Mouse (Mus musculus): Measurements from ENCODE around the gene Tmbim4. TPM values are rescaled to one million over a fixed set of nuclear protein-coding genes. Genes with fewer than 3 reads are reported as not detected.
A peak's percentile ranks its signal among the peaks of the same experiment; 100 is the strongest.
"Not testable (repeated sequence)": the region's sequence is repeated elsewhere in the genome, so short reads cannot be mapped to it uniquely, and the experiment has no call there.

The Tmbim4 gene
- polyA plus RNA-seq, 1 experiment from 2014 or later, result 127 TPM

DNA sequence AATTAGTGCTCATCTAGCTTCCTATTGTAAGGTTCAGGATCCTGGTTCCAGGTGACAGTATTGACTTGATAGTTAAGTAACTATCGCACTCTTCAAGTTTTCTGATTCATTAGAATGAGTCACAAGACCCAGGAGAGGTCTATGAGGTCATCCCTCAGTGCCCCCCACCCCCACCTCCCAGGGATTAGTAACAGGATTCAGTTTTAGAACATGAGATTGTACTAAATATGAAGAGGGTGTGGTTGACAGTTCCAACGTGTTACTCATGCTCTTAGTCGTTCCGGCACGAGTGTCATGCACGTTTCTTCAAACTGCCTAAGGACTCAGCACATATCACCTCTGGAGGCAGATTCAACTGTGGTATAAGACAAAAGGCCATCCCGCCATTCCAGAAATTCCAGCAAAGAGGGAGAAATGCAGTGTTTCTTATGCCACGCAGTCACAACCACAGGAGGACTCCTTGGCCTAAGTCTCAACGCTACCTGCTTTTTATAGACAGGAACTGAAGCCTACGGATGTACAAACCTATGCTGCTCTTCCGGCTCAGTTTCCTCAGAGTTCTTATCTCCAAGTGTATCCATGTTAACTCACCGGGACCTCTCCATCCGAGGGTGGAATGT lies 3.3 kb downstream of the Tmbim4 start:
- H3K4me2 ChIP-seq (replicated peaks; ENCODE audit: low read depth, low read length), result no peak overlapping the region
- H3K4me1 ChIP-seq (ENCODE audit: control insufficient read depth, insufficient read depth, low read length), result peaks cover 13% of the 10 kb centered on the region; the same call in 1 of the 2 replicates
- no peak overlapping the region for H3K27ac ChIP-seq (ENCODE audit: low read depth, low read length)
- no peaks in the 10 kb centered on the region for H3K36me3 ChIP-seq (ENCODE audit: control insufficient read depth, insufficient read depth, low read length)
- 86% methylated on average over 13 of the region's 13 CpGs for WGBS
- peaks cover 5% of the 10 kb centered on the region; the same call in 1 of the 2 replicates for H3K27me3 ChIP-seq (ENCODE audit: control insufficient read depth, insufficient read depth, low read length)
- H3K9ac ChIP-seq (ENCODE audit: low read depth, low read length), result no peak overlapping the region
- H3K4me3 ChIP-seq (ENCODE audit: low read length), result no peak overlapping the region
- no peak for ATAC-seq (ENCODE audit: low FRiP score, low TSS enrichment)
- no peaks in the 10 kb centered on the region for H3K9me3 ChIP-seq (ENCODE audit: control insufficient read depth, low read length)

DNA sequence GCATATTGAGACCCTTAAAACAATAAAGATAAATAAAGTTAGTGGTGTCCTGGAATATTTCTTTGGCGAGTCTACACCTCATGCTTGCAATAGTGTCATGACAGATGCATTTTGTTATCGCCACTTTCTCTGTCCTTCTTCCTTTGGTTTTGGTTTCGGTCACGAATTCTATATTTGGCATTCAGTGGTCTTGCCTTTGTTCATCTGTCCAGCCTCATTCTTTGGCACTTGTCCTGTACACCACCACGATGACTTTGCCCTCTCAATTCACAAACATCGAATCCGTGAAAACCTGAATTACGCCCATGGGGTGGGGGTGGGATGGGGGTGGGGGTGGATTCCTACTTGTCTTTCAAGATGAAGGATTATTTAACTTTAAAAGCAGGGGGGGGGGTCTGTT lies 6.6 kb downstream of the Tmbim4 start:
- H3K9ac ChIP-seq (ENCODE audit: low read depth, low read length), result no peak overlapping the region
- peaks cover 5% of the 10 kb centered on the region; the same call in 1 of the 2 replicates for H3K9me3 ChIP-seq (ENCODE audit: control insufficient read depth, low read length)
- H3K4me2 ChIP-seq (replicated peaks; ENCODE audit: low read depth, low read length), result no peak overlapping the region
- no peak overlapping the region for H3K27ac ChIP-seq (ENCODE audit: low read depth, low read length)
- H3K4me3 ChIP-seq (ENCODE audit: low read length), result no peak overlapping the region
- no peaks in the 10 kb centered on the region for H3K36me3 ChIP-seq (ENCODE audit: control insufficient read depth, insufficient read depth, low read length)
- WGBS, result 88% methylated on average over 8 of the region's 8 CpGs
- H3K27me3 ChIP-seq (ENCODE audit: control insufficient read depth, insufficient read depth, low read length), result no peaks in the 10 kb centered on the region
- peaks cover 9% of the 10 kb centered on the region; the same call in 1 of the 2 replicates for H3K4me1 ChIP-seq (ENCODE audit: control insufficient read depth, insufficient read depth, low read length)
- no peak for ATAC-seq (ENCODE audit: low FRiP score, low TSS enrichment)

DNA sequence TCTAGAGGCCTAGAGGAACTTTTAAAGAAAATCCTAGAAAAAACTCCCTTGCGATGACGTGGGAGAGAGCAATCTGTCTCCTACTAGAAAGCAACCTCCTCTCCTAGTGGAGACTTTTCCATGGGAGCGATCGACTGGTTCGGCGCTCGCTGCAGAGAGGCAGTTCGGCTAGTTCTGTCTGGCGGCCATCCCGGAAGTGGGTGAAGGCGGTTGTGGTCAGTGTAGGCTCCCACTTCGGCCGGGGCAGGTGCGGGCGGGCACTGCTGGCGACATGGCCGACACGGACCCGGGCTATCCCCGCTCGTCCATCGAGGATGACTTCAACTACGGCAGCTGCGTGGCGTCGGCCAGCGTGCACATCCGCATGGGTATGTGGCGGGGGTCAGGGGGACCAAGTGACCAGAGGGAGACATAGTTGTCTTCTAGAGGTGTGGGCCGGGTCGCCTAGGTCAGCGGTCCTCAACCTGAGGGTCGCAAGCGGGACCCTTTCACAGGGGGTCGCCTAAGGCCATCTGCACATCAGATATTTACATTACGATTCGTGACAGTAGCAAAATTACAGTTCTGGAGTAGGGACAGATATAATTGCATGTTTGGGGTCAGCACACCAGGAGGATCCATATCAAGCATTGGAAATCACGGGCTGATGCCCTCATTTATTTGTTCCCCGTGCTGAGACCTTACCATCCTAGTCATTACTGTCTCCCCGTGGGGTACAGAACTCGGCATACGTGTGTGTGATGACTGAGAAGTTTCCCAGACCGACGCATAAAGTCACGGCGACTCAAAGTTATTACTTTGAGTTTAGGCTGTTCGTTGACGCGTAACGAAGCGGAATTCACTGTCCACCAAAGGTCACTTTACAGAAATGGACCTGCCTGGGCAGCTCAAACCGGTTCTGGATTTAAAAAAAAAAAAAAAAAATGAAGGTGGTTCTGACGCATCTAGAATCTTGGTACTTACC lies 7.5 kb downstream of the Tmbim4 start:
- Histone ChIP-seq H3K27me3 (ENCODE audit: control insufficient read depth, insufficient read depth, low read length) (no peaks in the 10 kb centered on the region), H3K27ac (ENCODE audit: low read depth, low read length) (no peak overlapping the region)

DNA sequence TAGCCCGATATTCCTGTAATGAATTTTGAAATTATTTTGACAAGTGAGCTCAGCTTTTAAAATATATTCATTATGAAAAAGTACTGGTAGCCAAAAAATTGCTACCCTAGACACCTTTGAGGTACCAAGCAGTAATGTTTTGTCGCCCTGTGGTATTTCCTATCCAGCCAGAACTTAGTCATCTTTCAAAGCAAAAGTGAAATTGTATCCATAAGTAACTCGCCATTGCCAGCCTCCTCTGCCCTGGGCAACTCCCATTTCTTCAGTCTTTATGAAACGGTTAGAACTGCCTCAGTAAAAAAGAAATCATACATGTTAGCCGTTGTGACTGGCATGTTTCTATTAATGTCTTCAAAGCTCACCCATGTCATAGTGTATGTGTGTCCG lies 8.1 kb downstream of the Tmbim4 start:
- H3K9me3 ChIP-seq (ENCODE audit: control insufficient read depth, low read length), result peaks cover 5% of the 10 kb centered on the region; the same call in 1 of the 2 replicates
- H3K4me3 ChIP-seq (ENCODE audit: low read length), result peak overlapping the region; percentile 93
- H3K36me3 ChIP-seq (ENCODE audit: control insufficient read depth, insufficient read depth, low read length), result no peaks in the 10 kb centered on the region
- H3K27ac ChIP-seq (ENCODE audit: low read depth, low read length), result no peak overlapping the region
- no peak overlapping the region for H3K9ac ChIP-seq (ENCODE audit: low read depth, low read length)
- H3K27me3 ChIP-seq (ENCODE audit: control insufficient read depth, insufficient read depth, low read length), result no peaks in the 10 kb centered on the region
- ATAC-seq (ENCODE audit: low FRiP score, low TSS enrichment), result no peak
- 57% methylated on average over 6 of the region's 6 CpGs for WGBS
- H3K4me2 ChIP-seq (replicated peaks; ENCODE audit: low read depth, low read length), result peak overlapping the region; percentile 63
- peaks cover 9% of the 10 kb centered on the region; the same call in 1 of the 2 replicates for H3K4me1 ChIP-seq (ENCODE audit: control insufficient read depth, insufficient read depth, low read length)

More for the DNA sequence above, 7.5 kb downstream of the Tmbim4 start:
- H3K4me1 ChIP-seq (ENCODE audit: control insufficient read depth, insufficient read depth, low read length), result peaks cover 9% of the 10 kb centered on the region; the same call in 1 of the 2 replicates
- peak overlapping the region; percentile 93 for H3K4me3 ChIP-seq (ENCODE audit: low read length)
- H3K9ac ChIP-seq (ENCODE audit: low read depth, low read length), result peak overlapping the region; percentile 74
- H3K9me3 ChIP-seq (ENCODE audit: control insufficient read depth, low read length), result peaks cover 5% of the 10 kb centered on the region; the same call in 1 of the 2 replicates
- WGBS, result 2% methylated on average over 53 of the region's 53 CpGs
- peak overlapping the region; percentile 63 for H3K4me2 ChIP-seq (replicated peaks; ENCODE audit: low read depth, low read length)
- peak; percentile 94 for ATAC-seq (ENCODE audit: low FRiP score, low TSS enrichment)
- H3K36me3 ChIP-seq (ENCODE audit: control insufficient read depth, insufficient read depth, low read length), result no peaks in the 10 kb centered on the region

DNA sequence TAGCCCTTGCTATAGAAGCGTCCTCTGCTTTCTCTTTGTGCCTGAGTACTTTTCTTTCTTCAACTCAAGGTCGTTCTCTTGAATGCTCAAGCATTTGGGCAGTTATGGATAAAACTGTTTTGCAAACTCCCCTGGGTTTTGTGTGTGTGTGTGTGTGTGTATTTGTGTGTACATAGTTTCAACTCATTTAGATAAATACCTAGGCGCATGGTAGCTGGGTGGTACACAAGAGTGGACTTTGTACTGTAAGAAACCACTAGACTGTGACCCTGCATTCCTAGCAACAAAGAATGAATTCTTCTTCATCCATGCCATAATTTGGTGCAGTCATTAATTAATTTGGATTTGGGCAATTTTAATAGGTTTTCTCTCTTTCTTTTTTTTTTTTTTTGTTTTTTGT lies 8.7 kb downstream of the Tmbim4 start:
- WGBS, result 89% methylated on average over 3 of the region's 3 CpGs
- H3K4me3 ChIP-seq (ENCODE audit: low read length), result peak overlapping the region; percentile 93; the same call in 1 of the 2 replicates
- peaks cover 9% of the 10 kb centered on the region; the same call in 1 of the 2 replicates for H3K4me1 ChIP-seq (ENCODE audit: control insufficient read depth, insufficient read depth, low read length)
- no peaks in the 10 kb centered on the region for H3K27me3 ChIP-seq (ENCODE audit: control insufficient read depth, insufficient read depth, low read length)
- no peak overlapping the region for H3K9ac ChIP-seq (ENCODE audit: low read depth, low read length)
- H3K27ac ChIP-seq (ENCODE audit: low read depth, low read length), result no peak overlapping the region
- peaks cover 5% of the 10 kb centered on the region; the same call in 1 of the 2 replicates for H3K9me3 ChIP-seq (ENCODE audit: control insufficient read depth, low read length)
- H3K36me3 ChIP-seq (ENCODE audit: control insufficient read depth, insufficient read depth, low read length), result no peaks in the 10 kb centered on the region
- no peak for ATAC-seq (ENCODE audit: low FRiP score, low TSS enrichment)
- peak overlapping the region; percentile 63; the same call in 1 of the 2 replicates for H3K4me2 ChIP-seq (replicated peaks; ENCODE audit: low read depth, low read length)

DNA sequence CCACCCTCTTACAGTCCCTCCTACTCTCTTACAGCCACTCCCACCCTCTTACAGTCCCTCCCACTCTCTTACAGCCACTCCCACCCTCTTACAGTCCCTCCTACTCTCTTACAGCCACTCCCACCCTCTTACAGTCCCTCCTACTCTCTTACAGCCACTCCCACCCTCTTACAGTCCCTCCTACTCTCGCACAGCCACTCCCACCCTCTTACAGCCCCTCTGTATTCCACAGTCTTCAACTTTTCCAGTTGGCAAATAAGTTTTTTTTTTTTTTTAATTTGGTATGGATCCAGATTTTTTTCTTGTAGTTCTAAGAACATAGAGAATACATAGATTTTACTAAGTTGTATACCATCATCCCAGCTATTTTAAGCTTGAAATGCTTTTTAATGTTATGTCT lies 15.7 kb downstream of the Tmbim4 start:
- not testable (repeated sequence) for H3K4me3 ChIP-seq (ENCODE audit: low read length); H3K9ac ChIP-seq (ENCODE audit: low read depth, low read length); H3K4me2 ChIP-seq (replicated peaks; ENCODE audit: low read depth, low read length); H3K4me1 ChIP-seq (ENCODE audit: control insufficient read depth, insufficient read depth, low read length); H3K9me3 ChIP-seq (ENCODE audit: control insufficient read depth, low read length); ATAC-seq (ENCODE audit: low FRiP score, low TSS enrichment); H3K27ac ChIP-seq (ENCODE audit: low read depth, low read length); H3K27me3 ChIP-seq (ENCODE audit: control insufficient read depth, insufficient read depth, low read length)
- H3K36me3 ChIP-seq (ENCODE audit: control insufficient read depth, insufficient read depth, low read length), result peaks cover 18% of the 10 kb centered on the region
- WGBS, result 86% methylated on average over 1 of the region's 1 CpGs

DNA sequence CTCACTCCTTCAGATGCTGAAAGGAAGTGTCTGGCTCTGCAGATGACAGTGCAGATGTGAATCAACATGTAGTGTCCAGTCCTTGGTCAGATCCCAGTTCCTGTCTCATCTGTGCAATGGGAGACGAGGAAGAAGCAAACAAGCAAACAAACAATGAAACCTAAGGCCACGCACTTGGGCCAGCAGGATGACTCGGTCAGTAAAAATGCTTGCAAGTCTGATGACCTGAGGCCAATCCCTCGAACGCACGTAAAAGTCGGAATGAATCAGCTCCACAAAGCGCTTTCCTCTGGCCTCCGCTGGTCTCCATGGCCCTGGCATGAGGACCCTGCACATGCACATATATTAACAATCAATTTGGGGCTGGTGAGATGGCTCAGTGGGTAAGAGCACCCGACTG lies 17.6 kb downstream of the Tmbim4 start:
- Histone ChIP-seq H3K4me2 (replicated peaks; ENCODE audit: low read depth, low read length) (no peak overlapping the region), H3K9ac (ENCODE audit: low read depth, low read length) (no peak overlapping the region), H3K4me1 (ENCODE audit: control insufficient read depth, insufficient read depth, low read length) (no peaks in the 10 kb centered on the region), H3K27ac (ENCODE audit: low read depth, low read length) (no peak overlapping the region), H3K4me3 (ENCODE audit: low read length) (no peak overlapping the region), H3K27me3 (ENCODE audit: control insufficient read depth, insufficient read depth, low read length) (no peaks in the 10 kb centered on the region), H3K36me3 (ENCODE audit: control insufficient read depth, insufficient read depth, low read length) (peaks cover 18% of the 10 kb centered on the region), H3K9me3 (ENCODE audit: control insufficient read depth, low read length) (no peaks in the 10 kb centered on the region)
- ATAC-seq (ENCODE audit: low FRiP score, low TSS enrichment), result no peak
- 89% methylated on average over 10 of the region's 10 CpGs for WGBS

DNA sequence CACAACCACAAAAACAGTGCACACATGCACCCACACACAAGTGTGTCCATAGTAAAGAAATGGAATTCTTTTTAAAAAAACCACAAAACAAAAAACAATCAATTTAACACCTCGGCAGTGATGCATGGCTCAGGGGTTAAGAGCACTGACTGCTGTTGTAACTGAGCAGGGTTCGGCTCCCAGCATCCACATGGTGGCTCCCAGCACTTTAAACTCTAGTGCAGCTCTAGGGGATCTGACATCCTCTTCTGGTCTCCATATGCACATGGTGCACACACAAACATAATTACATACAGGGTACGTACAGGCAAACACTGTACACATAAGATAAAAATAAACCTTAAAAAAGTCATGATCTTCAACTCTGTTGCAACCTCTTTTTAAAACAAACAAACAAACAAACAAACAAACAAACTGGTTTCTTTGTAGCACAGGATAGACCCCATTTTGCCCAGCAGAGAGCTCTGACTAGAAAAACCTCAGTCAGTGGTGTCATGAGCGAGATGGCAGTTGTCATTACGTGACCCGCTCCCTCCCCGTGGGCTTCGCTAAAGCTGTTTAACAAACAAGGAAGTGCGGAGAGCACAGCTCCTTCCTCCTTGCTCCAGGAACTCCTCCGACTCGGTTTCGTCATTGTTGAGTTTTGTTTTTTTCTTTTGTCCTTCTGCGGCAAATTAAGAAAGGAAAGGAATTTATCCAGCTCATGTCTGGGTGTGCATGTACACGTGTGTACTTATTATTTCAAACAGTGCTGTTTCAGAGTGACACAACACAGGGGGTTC lies 18.4 kb downstream of the Tmbim4 start:
- Histone ChIP-seq H3K27ac (ENCODE audit: low read depth, low read length) (no peak overlapping the region), H3K4me1 (ENCODE audit: control insufficient read depth, insufficient read depth, low read length) (no peaks in the 10 kb centered on the region), H3K9me3 (ENCODE audit: control insufficient read depth, low read length) (no peaks in the 10 kb centered on the region), H3K4me3 (ENCODE audit: low read length) (no peak overlapping the region), H3K9ac (ENCODE audit: low read depth, low read length) (no peak overlapping the region), H3K27me3 (ENCODE audit: control insufficient read depth, insufficient read depth, low read length) (no peaks in the 10 kb centered on the region), H3K4me2 (replicated peaks; ENCODE audit: low read depth, low read length) (no peak overlapping the region), H3K36me3 (ENCODE audit: control insufficient read depth, insufficient read depth, low read length) (peaks cover 23% of the 10 kb centered on the region)
- WGBS, result 80% methylated on average over 14 of the region's 14 CpGs
- ATAC-seq (ENCODE audit: low FRiP score, low TSS enrichment), result no peak

All from kidney, embryonic 14.5 days (tissue).